Mouse (Mus musculus) spleen, adult 2 months (tissue): ENCODE measurements around the gene Coil.

Experiments used
- CTCF ChIP-seq: fragments of 200-500 bp; IDR thresholded peaks from 2 replicates; pipeline ENCODE4 v1.5.1; 2011; ENCODE audit warnings: mild to moderate bottlenecking, inconsistent platforms; ENCODE audit not compliant: insufficient read depth, insufficient read length, insufficient replicate concordance; ENCODE audit errors: extremely low read depth
- POLR2A ChIP-seq: fragments of 200-500 bp; IDR thresholded peaks from 2 replicates; pipeline ENCODE4 v1.6.1; 2011; ENCODE audit warnings: low read depth, low read length, inconsistent platforms

GRCm38 (mm10) chr11:89023477-89023876, 53.4 kb downstream of the Coil start:
- no peak for TF ChIP-seq CTCF
- TF ChIP-seq POLR2A, result no peak
